Mouse (Mus musculus) testis, adult 2 months (tissue): ENCODE measurements around the gene Actr3.
"Not testable (repeated sequence)": the region's sequence is repeated elsewhere in the genome, so short reads cannot be mapped to it uniquely, and the experiment has no call there.

ENCODE experiments used
- CTCF ChIP-seq: fragments of 200-500 bp; IDR thresholded peaks from 2 replicates; pipeline ENCODE4 v1.5.1; 2012; ENCODE audit warnings: low read depth, mild to moderate bottlenecking, inconsistent platforms, low read length, moderate library complexity; ENCODE audit not compliant: control insufficient read depth, insufficient read depth, insufficient replicate concordance
- POLR2A ChIP-seq: fragments of 200-500 bp; IDR thresholded peaks from 2 replicates; pipeline ENCODE4 v1.6.1; 2012; ENCODE audit warnings: low read depth, mild to moderate bottlenecking, inconsistent platforms, low read length, moderate library complexity; ENCODE audit not compliant: control insufficient read depth

GRCm38 (mm10) chr1:125393324-125393723, 42.2 kb downstream of the Actr3 start:
- not testable (repeated sequence) for TF ChIP-seq CTCF, POLR2A
